11 mouse cellular contexts compared by ENCODE assay signal in genomic region chr5:36374221-36375050, GRCm38 (mm10). TPM values are rescaled to one million over a fixed set of nuclear protein-coding genes. Genes with fewer than 3 reads are reported as not detected.
DNase-seq lines count a peak whose midpoint lies in the region; ATAC-seq and TF ChIP-seq lines count a peak whose summit lies in the region.
"Had no signal": no experiment of that assay in that cellular context is flagged by ENCODE, and none has a peak within 500 bp of the region (broad histone marks: within the 10 kb centered on the region; RNA-seq: fewer than 3 reads in every experiment).

No protein-coding gene starts in this region.

- WGBS in kidney, postnatal 0 days = 28% methylated on average over 19 of the region's 19 CpGs
- 19% methylated on average over 19 of the region's 19 CpGs for WGBS in intestine, postnatal 0 days
- 40% methylated on average over 19 of the region's 19 CpGs for WGBS in stomach, embryonic 15.5 days

- H3K27me3 ChIP-seq in kidney, postnatal 0 days (ENCODE audit: insufficient read depth, low read length) = no peaks in the 10 kb centered on the region
- no peaks in the 10 kb centered on the region for H3K27me3 ChIP-seq in intestine, postnatal 0 days (replicated peaks; ENCODE audit: control insufficient read depth, insufficient read depth, low read length)
- no peaks in the 10 kb centered on the region for H3K27me3 ChIP-seq in stomach, embryonic 15.5 days (replicated peaks)
- H3K27me3 ChIP-seq: midbrain, embryonic 15.5 days had no signal

- peak overlapping the region; percentile 57 for H3K27ac ChIP-seq in kidney, postnatal 0 days
- peak overlapping the region; percentile 77 for H3K27ac ChIP-seq in intestine, postnatal 0 days (ENCODE audit: low read depth, low read length)
- H3K27ac ChIP-seq in stomach, embryonic 15.5 days = peak overlapping the region; percentile 61
- H3K27ac ChIP-seq: midbrain, embryonic 15.5 days had no signal

- intact Hi-C loops in heart, postnatal 10 days (cut with DNase I) = no loop called here

- TF ChIP-seq CTCF in kidney, postnatal 0 days (IDR thresholded peaks at IDR 0.05; ENCODE audit: low read depth) = no peak
- no peak for TF ChIP-seq CTCF in intestine, postnatal 0 days (IDR thresholded peaks at IDR 0.05; ENCODE audit: low read depth)

- no peak for DNase-seq in kidney, postnatal 0 days (ENCODE audit: low spot score)
- DNase-seq in kidney, postnatal 10 days = no peak
- peak; percentile 27 for DNase-seq in Muller cell, postnatal 12 days (ENCODE audit: inconsistent ontology term)
- no peak for DNase-seq in c-Kit-positive CD71-positive TER-119-positive erythroid progenitor cells, embryonic 14.5 days (ENCODE audit: low spot score)
- no peak for DNase-seq in embryo, embryonic 10.5 days (ENCODE audit: low spot score)
- no peak for DNase-seq in heart, postnatal 10 days
- DNase-seq: cerebellum, adult 2 months; layer of hippocampus, postnatal 36 days had no signal

- no peak overlapping the region for H3K4me3 ChIP-seq in kidney, postnatal 0 days (replicated peaks; ENCODE audit: low read depth, low read length)
- H3K4me3 ChIP-seq in intestine, postnatal 0 days (ENCODE audit: low read depth, low read length) = no peak overlapping the region
- H3K4me3 ChIP-seq in stomach, embryonic 15.5 days (replicated peaks) = no peak overlapping the region
- H3K4me3 ChIP-seq: midbrain, embryonic 15.5 days had no signal

- H3K4me2 ChIP-seq in kidney, postnatal 0 days (ENCODE audit: low read length) = 0 out of 2 replicates have a peak overlapping the region, but pooled peaks have one; percentile 2
- no peak overlapping the region for H3K4me2 ChIP-seq in intestine, postnatal 0 days (replicated peaks; ENCODE audit: low read depth)
- H3K4me2 ChIP-seq in stomach, embryonic 15.5 days = 0 out of 2 replicates have a peak overlapping the region, but pooled peaks have one; percentile 0
- H3K4me2 ChIP-seq: midbrain, embryonic 15.5 days had no signal

- H3K4me1 ChIP-seq in kidney, postnatal 0 days (replicated peaks; ENCODE audit: insufficient read depth, low read length) = peaks cover 20% of the 10 kb centered on the region
- peaks cover 8% of the 10 kb centered on the region; the same call in 1 of the 2 replicates for H3K4me1 ChIP-seq in intestine, postnatal 0 days (replicated peaks; ENCODE audit: control insufficient read depth, insufficient read depth, low read length)
- H3K4me1 ChIP-seq in stomach, embryonic 15.5 days = peaks cover 59% of the 10 kb centered on the region

- H3K36me3 ChIP-seq in kidney, postnatal 0 days (ENCODE audit: insufficient read depth, low read length) = no peaks in the 10 kb centered on the region
- H3K36me3 ChIP-seq in intestine, postnatal 0 days (ENCODE audit: control insufficient read depth, insufficient read depth) = no peaks in the 10 kb centered on the region
- no peaks in the 10 kb centered on the region for H3K36me3 ChIP-seq in stomach, embryonic 15.5 days
- H3K36me3 ChIP-seq: midbrain, embryonic 15.5 days had no signal

- no peak overlapping the region for H3K9ac ChIP-seq in kidney, postnatal 0 days (ENCODE audit: low read depth, low read length)
- no peak overlapping the region for H3K9ac ChIP-seq in intestine, postnatal 0 days (ENCODE audit: low read depth, low read length)
- no peak overlapping the region for H3K9ac ChIP-seq in stomach, embryonic 15.5 days
- H3K9ac ChIP-seq: midbrain, embryonic 15.5 days had no signal

- no peak for ATAC-seq in kidney, postnatal 0 days (replicated peaks; ENCODE audit: low FRiP score, low read depth)
- peak; percentile 46 for ATAC-seq in intestine, postnatal 0 days
- ATAC-seq in stomach, embryonic 15.5 days (ENCODE audit: insufficient read depth, low FRiP score, low read depth) = no peak
- ATAC-seq: midbrain, embryonic 15.5 days had no signal

- no peaks in the 10 kb centered on the region for H3K9me3 ChIP-seq in kidney, postnatal 0 days (replicated peaks; ENCODE audit: low read length)
- H3K9me3 ChIP-seq in intestine, postnatal 0 days (ENCODE audit: control insufficient read depth) = no peaks in the 10 kb centered on the region
- no peaks in the 10 kb centered on the region for H3K9me3 ChIP-seq in stomach, embryonic 15.5 days
- H3K9me3 ChIP-seq: midbrain, embryonic 15.5 days had no signal

RNA-seq across cellular contexts. Expression of gene Sorcs2, which starts 23.5 kb away (rescaled TPM):
- polyA plus RNA-seq in kidney, postnatal 0 days (2015; fragmentation: Nextera tagmentation; extraction: Ambion mirVana) = 5.1 and 5.8 TPM in 2 replicates
- polyA plus RNA-seq in intestine, postnatal 0 days (2015; fragmentation: Nextera tagmentation; extraction: Ambion mirVana) = 3.5 and 3.7 TPM in 2 replicates
- 13.7 TPM in 2 replicates for polyA plus RNA-seq in stomach, embryonic 15.5 days (2015; fragmentation: Nextera tagmentation; extraction: Ambion mirVana)
- 10 to 100 TPM; 12.2 to 12.5 TPM for total RNA-seq in heart, postnatal 10 days (2021)
